Mouse (Mus musculus) heart, postnatal 0 days (tissue): ENCODE measurements around the gene Gm8439.

Source experiments
- CTCF ChIP-seq: IDR thresholded peaks from 2 replicates; pipeline ENCODE4 v1.5.1; 2016; ENCODE audit warnings: antibody characterized with exemption, control low read depth, low read depth
- EP300 ChIP-seq: IDR thresholded peaks from 2 replicates; pipeline ENCODE4 v1.6.1; 2016; ENCODE audit warnings: antibody characterized with exemption, low read depth

DNA sequence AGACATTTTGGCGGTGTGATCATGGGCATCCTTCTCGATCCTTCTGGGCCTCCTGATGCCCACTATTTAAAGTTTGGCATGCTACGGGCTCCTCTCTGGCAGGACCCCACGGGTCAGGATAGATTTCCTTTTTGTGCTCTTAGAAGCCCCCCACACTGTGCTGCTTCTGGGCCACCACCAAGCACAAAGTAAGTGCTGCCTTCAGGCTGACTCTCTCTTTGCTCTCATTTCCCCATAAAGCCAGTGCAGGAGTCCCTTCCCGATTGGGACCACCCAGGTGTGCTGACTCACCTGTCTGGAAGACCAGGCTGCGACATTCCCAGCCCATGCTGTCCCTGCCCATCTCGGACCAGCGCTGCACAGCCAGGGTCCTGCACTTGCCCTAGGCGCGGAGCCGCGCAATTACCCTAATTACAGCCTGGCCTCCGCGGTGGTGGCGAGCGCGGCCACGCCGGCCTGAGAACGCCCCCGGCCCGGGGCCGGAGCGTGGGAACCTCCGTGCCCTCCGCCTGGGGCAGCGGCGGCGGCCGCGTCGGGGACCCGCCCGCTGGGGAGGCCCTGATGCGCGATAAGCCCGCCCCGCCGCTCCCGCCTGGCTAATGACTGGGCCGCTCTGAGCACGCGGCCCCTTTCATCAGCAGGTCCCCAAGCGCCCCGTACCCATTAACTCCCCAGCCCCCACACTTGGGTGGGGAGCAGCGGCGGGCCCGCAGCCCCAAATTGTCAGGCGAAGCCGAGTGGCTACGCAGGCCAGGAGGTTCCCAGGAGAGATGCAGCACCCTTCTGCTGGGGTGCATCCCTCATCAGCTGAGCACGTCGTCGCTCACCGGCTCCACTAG is 61.0 kb downstream of the Gm8439 start:
- no peak for TF ChIP-seq CTCF
- TF ChIP-seq EP300 = no peak
